Mouse (Mus musculus) cerebellum, adult 2 months (tissue): ENCODE measurements around the gene Nudt3. TPM values are rescaled to one million over a fixed set of nuclear protein-coding genes. Genes with fewer than 3 reads are reported as not detected.

Experiments
- DNase-seq, 2 experiments: peaks; one replicate each; pipeline ENCODE4 v3.0.0; 2021
- H3K27ac ChIP-seq: fragments of 200-500 bp; 2 replicates; pipeline ENCODE4 v1.5.1; 2012; ENCODE audit warnings: low read length, control low read depth, inconsistent platforms; ENCODE audit not compliant: insufficient read depth
- H3K27me3 ChIP-seq: fragments of 200-500 bp; 2 replicates; pipeline ENCODE4 v1.6.1; 2012; ENCODE audit warnings: inconsistent platforms, mild to moderate bottlenecking, low read length, moderate library complexity; ENCODE audit not compliant: control insufficient read depth, insufficient read depth
- H3K4me1 ChIP-seq: fragments of 200-500 bp; 2 replicates; pipeline ENCODE4 v1.6.1; 2011; ENCODE audit warnings: low read length; ENCODE audit not compliant: control insufficient read depth, insufficient read depth
- H3K4me3 ChIP-seq: fragments of 200-500 bp; replicated peaks from 2 replicates; pipeline ENCODE3; 2011; ENCODE audit warnings: mild to moderate bottlenecking, low read depth, low read length, control low read depth; ENCODE audit not compliant: insufficient read depth
- CTCF ChIP-seq: fragments of 200-500 bp; IDR thresholded peaks from 2 replicates; pipeline ENCODE4 v1.5.1; 2011; ENCODE audit warnings: low read depth, mild to moderate bottlenecking, control low read depth, low read length, moderate library complexity, borderline replicate concordance; ENCODE audit not compliant: insufficient read depth
- POLR2A ChIP-seq: fragments of 200-500 bp; IDR thresholded peaks from 2 replicates; pipeline ENCODE4 v1.6.1; 2011; ENCODE audit warnings: low read length, control low read depth, borderline replicate concordance; ENCODE audit not compliant: insufficient read depth
- WGBS: fragments of 180-500 bp; shearing (Covaris S2); methylation state at CpG from one replicate; pipeline ENCODE4 v1.1.7; 2018; 5-methylcytosine and 5-hydroxymethylcytosine counted together
- polyA plus RNA-seq: library from polyadenylated mRNA; depleted of rRNA; stranded (reverse); fragments of >200 nt; gene quantifications from 2 replicates; pipeline ENCODE4 v1.2.3, GENCODE M21; 2012

The Nudt3 gene
- polyA plus RNA-seq, 1 experiment: 366 TPM

- H3K27ac ChIP-seq: no peak overlapping the region
- WGBS: 91% methylated on average over 20 of the region's 20 CpGs
- no peak for DNase-seq
- no peak overlapping the region for H3K4me3 ChIP-seq
- no peak for TF ChIP-seq POLR2A
- TF ChIP-seq CTCF: no peak
- H3K4me1 ChIP-seq: peaks cover 18% of the 10 kb centered on the region
- no peaks in the 10 kb centered on the region for H3K27me3 ChIP-seq
These were observed 69.0 kb downstream of the Nudt3 start for GRCm38 (mm10) chr17:27554062-27554960.

- Histone ChIP-seq H3K27me3 (no peaks in the 10 kb centered on the region), H3K27ac (no peak overlapping the region), H3K4me3 (no peak overlapping the region), H3K4me1 (peaks cover 17% of the 10 kb centered on the region)
- DNase-seq: peak in 1 of 2 experiments; percentile 43
- TF ChIP-seq CTCF: no peak
- no peak for TF ChIP-seq POLR2A
- WGBS: 38% methylated on average over 23 of the region's 23 CpGs
These were observed 70.8 kb downstream of the Nudt3 start for GRCm38 (mm10) chr17:27552215-27553201.

- no peak for TF ChIP-seq POLR2A
- 91% methylated on average over 10 of the region's 10 CpGs for WGBS
These were observed 71.8 kb downstream of the Nudt3 start for GRCm38 (mm10) chr17:27551393-27551940.

GRCm38 (mm10) chr17:27549234-27549633 is 74.1 kb downstream of the Nudt3 start:
- Histone ChIP-seq H3K4me1 (peaks cover 17% of the 10 kb centered on the region), H3K27ac (no peak overlapping the region), H3K27me3 (no peaks in the 10 kb centered on the region), H3K4me3 (no peak overlapping the region)
- TF ChIP-seq POLR2A (no peak), CTCF (no peak)
- no peak for DNase-seq
- 53% methylated on average over 8 of the region's 8 CpGs for WGBS

More at GRCm38 (mm10) chr17:27551393-27551940, 71.8 kb downstream of the Nudt3 start:
- H3K27ac ChIP-seq: no peak overlapping the region
- no peak for DNase-seq
- H3K4me1 ChIP-seq: peaks cover 17% of the 10 kb centered on the region
- no peaks in the 10 kb centered on the region for H3K27me3 ChIP-seq
- H3K4me3 ChIP-seq: no peak overlapping the region

GRCm38 (mm10) chr17:27547253-27547868 is 75.9 kb downstream of the Nudt3 start:
- Histone ChIP-seq H3K27ac (no peak overlapping the region), H3K27me3 (no peaks in the 10 kb centered on the region), H3K4me3 (no peak overlapping the region), H3K4me1 (peaks cover 9% of the 10 kb centered on the region)
- no peak for TF ChIP-seq POLR2A
- no peak for TF ChIP-seq CTCF
- no peak for DNase-seq
- WGBS: 80% methylated on average over 9 of the region's 9 CpGs

GRCm38 (mm10) chr17:27546574-27547085 is 76.7 kb downstream of the Nudt3 start:
- Histone ChIP-seq H3K27me3 (no peaks in the 10 kb centered on the region), H3K27ac (no peak overlapping the region), H3K4me1 (peaks cover 15% of the 10 kb centered on the region), H3K4me3 (no peak overlapping the region)
- no peak for DNase-seq
- 86% methylated on average over 7 of the region's 7 CpGs for WGBS
- TF ChIP-seq POLR2A: no peak
- no peak for TF ChIP-seq CTCF

- 69% methylated on average over 12 of the region's 12 CpGs for WGBS
- TF ChIP-seq CTCF: no peak
- TF ChIP-seq POLR2A: no peak
These were observed 77.3 kb downstream of the Nudt3 start for GRCm38 (mm10) chr17:27545991-27546390.

More at GRCm38 (mm10) chr17:27545991-27546390, 77.3 kb downstream of the Nudt3 start:
- Histone ChIP-seq H3K4me1 (peaks cover 18% of the 10 kb centered on the region), H3K4me3 (no peak overlapping the region), H3K27ac (no peak overlapping the region), H3K27me3 (no peaks in the 10 kb centered on the region)
- DNase-seq: no peak
